Comparison of ENCODE assay signal across 11 mouse cellular contexts in genomic region chr5:105722807-105723206, GRCm38 (mm10). TPM values are rescaled to one million over a fixed set of nuclear protein-coding genes. Genes with fewer than 3 reads are reported as not detected.
DNase-seq lines count a peak whose midpoint lies in the region.
"Had no signal": no experiment of that assay in that cellular context is flagged by ENCODE, and none has a peak within 500 bp of the region (broad histone marks: within the 10 kb centered on the region; RNA-seq: fewer than 3 reads in every experiment).

No protein-coding gene starts in this region.

- DNase-seq in cerebellum, adult 11 months: peak; percentile 26
- DNase-seq in cerebellum, adult 8-10 months: no peak
- peak; percentile 24 for DNase-seq in left cerebral cortex, postnatal 4 days
- DNase-seq in left cerebral cortex, postnatal 36 days (ENCODE audit: low spot score in 2 of 2): no peak
- peak; percentile 44 to 48 for DNase-seq in cerebellum, adult 18-20 months
- DNase-seq in gastrocnemius, postnatal 14 days: peak; percentile 47
- DNase-seq in ovary, postnatal 10 days (ENCODE audit: low spot score): no peak
- no peak for DNase-seq in lung, postnatal 10 days
- DNase-seq: right cerebral cortex, adult 18-20 months; spleen, adult 18-20 months; thymus, postnatal 36 days had no signal

- intact Hi-C loops in left cerebral cortex, postnatal 4 days (cut with DNase I): no loop called here
- intact Hi-C loops in left cerebral cortex, postnatal 36 days (cut with DNase I): no loop called here
- intact Hi-C loops in gastrocnemius, postnatal 14 days (cut with DNase I; ENCODE audit: low total_unique reads): no loop called here

RNA-seq across cellular contexts. Expression of gene Lrrc8d, which starts 23.0 kb away (rescaled TPM):
- 10 to 100 TPM; 60.2 to 62.3 TPM for total RNA-seq in left cerebral cortex, postnatal 4 days (2021)
- 10 to 100 TPM; 38.7 to 39.1 TPM for total RNA-seq in left cerebral cortex, postnatal 36 days (2021)
- 1 to 10 TPM; 8.0 to 8.5 TPM for total RNA-seq in gastrocnemius, postnatal 14 days (2021)

Comparison
In these comparisons a context has a peak if more than half of its experiments do, and no peak if none do; other contexts are left out.
1. DNase-seq: peak in cerebellum, adult 11 months (single experiment), left cerebral cortex, postnatal 4 days (single experiment), cerebellum, adult 18-20 months (2 of 2) and gastrocnemius, postnatal 14 days (single experiment); none in cerebellum, adult 8-10 months (single experiment), left cerebral cortex, postnatal 36 days (0 of 2), ovary, postnatal 10 days (single experiment) and lung, postnatal 10 days (single experiment).
2. RNA of gene Lrrc8d, which starts 23.0 kb away (total RNA-seq): 60.2 to 62.3 TPM in left cerebral cortex, postnatal 4 days and 38.7 to 39.1 TPM in left cerebral cortex, postnatal 36 days; 8.0 to 8.5 TPM in gastrocnemius, postnatal 14 days; every median in the first group is over 4 times any median in the second.